ENCODE assay signal across 24 mouse cellular contexts in the genomic region with DNA sequence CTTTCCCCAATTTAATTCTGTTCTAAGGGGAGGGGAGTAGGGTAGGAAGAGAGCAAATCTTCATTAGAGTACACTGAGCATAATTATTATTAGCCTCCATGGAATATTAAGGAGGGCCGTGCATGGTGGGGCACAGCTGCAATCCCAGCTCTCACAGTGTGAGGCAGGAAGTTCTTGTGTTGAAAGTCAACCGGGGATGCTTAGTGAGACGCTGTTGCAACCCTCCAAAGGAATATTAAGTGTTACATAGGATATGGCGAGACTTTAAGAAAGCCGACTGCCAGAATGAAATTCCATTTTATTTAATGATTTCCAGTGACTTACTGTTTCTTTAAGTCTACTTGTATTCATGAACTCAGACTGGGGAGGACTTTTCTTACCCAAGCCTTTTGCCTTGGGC. TPM values are rescaled to one million over a fixed set of nuclear protein-coding genes. Genes with fewer than 3 reads are reported as not detected.
DNase-seq lines count a peak whose midpoint lies in the region; ATAC-seq and TF ChIP-seq lines count a peak whose summit lies in the region.
"Had no signal": no experiment of that assay in that cellular context is flagged by ENCODE, and none has a peak within 500 bp of the region (broad histone marks: within the 10 kb centered on the region; RNA-seq: fewer than 3 reads in every experiment).

No protein-coding gene starts in this region.

- peaks cover 25% of the 10 kb centered on the region for H3K4me1 ChIP-seq in limb, embryonic 13.5 days
- peaks cover 18% of the 10 kb centered on the region for H3K4me1 ChIP-seq in limb, embryonic 10.5 days
- no peaks in the 10 kb centered on the region for H3K4me1 ChIP-seq in lung, embryonic 16.5 days (replicated peaks; ENCODE audit: control insufficient read depth, insufficient read depth, low read length)
- H3K4me1 ChIP-seq in limb, embryonic 14.5 days (ENCODE audit: control insufficient read depth, insufficient read depth, low read length) = peaks cover 5% of the 10 kb centered on the region; the same call in 1 of the 2 replicates
- H3K4me1 ChIP-seq: forebrain, embryonic 15.5 days had no signal

- H3K4me2 ChIP-seq in limb, embryonic 13.5 days (replicated peaks) = no peak overlapping the region
- no peak overlapping the region for H3K4me2 ChIP-seq in lung, embryonic 16.5 days (ENCODE audit: low read depth, low read length)
- no peak overlapping the region for H3K4me2 ChIP-seq in limb, embryonic 14.5 days (replicated peaks; ENCODE audit: low read depth, low read length, severe bottlenecking)
- H3K4me2 ChIP-seq: embryonic facial prominence, embryonic 12.5 days; forebrain, embryonic 13.5 days; forebrain, embryonic 15.5 days had no signal

- H3K27me3 ChIP-seq in limb, embryonic 13.5 days = peaks cover 40% of the 10 kb centered on the region
- H3K27me3 ChIP-seq in limb, embryonic 10.5 days (ENCODE audit: low read depth, poor library complexity, severe bottlenecking) = peaks cover 90% of the 10 kb centered on the region
- no peaks in the 10 kb centered on the region for H3K27me3 ChIP-seq in lung, embryonic 16.5 days (ENCODE audit: control insufficient read depth, insufficient read depth, low read depth, low read length)
- 0 out of 2 replicates have a peak, but pooled peaks cover 4% of the 10 kb centered on the region for H3K27me3 ChIP-seq in limb, embryonic 14.5 days (ENCODE audit: control insufficient read depth, insufficient read depth, low read length)
- H3K27me3 ChIP-seq: CH12.LX; embryonic facial prominence, embryonic 12.5 days; Patski had no signal

- H3K4me3 ChIP-seq in limb, embryonic 13.5 days = no peak overlapping the region
- H3K4me3 ChIP-seq in limb, embryonic 10.5 days = no peak overlapping the region
- no peak overlapping the region for H3K4me3 ChIP-seq in lung, embryonic 16.5 days (ENCODE audit: low read length)
- H3K4me3 ChIP-seq in limb, embryonic 14.5 days (replicated peaks; ENCODE audit: low read length) = no peak overlapping the region
- H3K4me3 ChIP-seq: embryonic facial prominence, embryonic 10.5 days; embryonic facial prominence, embryonic 12.5 days; forebrain, embryonic 13.5 days; forebrain, embryonic 15.5 days had no signal

- TF ChIP-seq POLR2A in limb, embryonic 14.5 days (IDR thresholded peaks at IDR 0.05; ENCODE audit: borderline replicate concordance, extremely low read depth, insufficient read depth, insufficient read length) = no peak

- no peak for DNase-seq in limb, embryonic 10.5 days (ENCODE audit: low spot score)
- DNase-seq in lung, postnatal 14 days = no peak
- peak; percentile 12 for DNase-seq in limb, embryonic 14.5 days (ENCODE audit: low spot score)
- DNase-seq: adrenal gland, adult 8-10 months; adrenal gland, postnatal 14 days; adrenal gland, postnatal 36 days; B cell, adult 2 months; cerebellum, adult 11-12 months; cerebellum, adult 2 months; cerebellum, adult 9-10 months; cerebellum, postnatal 10 days; cerebellum, postnatal 25 days had no signal

- H3K36me3 ChIP-seq in limb, embryonic 13.5 days = no peaks in the 10 kb centered on the region
- H3K36me3 ChIP-seq in limb, embryonic 10.5 days = no peaks in the 10 kb centered on the region
- no peaks in the 10 kb centered on the region for H3K36me3 ChIP-seq in lung, embryonic 16.5 days (ENCODE audit: control insufficient read depth, insufficient read depth, low read length)
- H3K36me3 ChIP-seq in limb, embryonic 14.5 days (ENCODE audit: control insufficient read depth, insufficient read depth, low read length) = no peaks in the 10 kb centered on the region
- H3K36me3 ChIP-seq: embryonic facial prominence, embryonic 10.5 days; embryonic facial prominence, embryonic 12.5 days; forebrain, embryonic 15.5 days; G1E had no signal

- no peaks in the 10 kb centered on the region for H3K9me3 ChIP-seq in limb, embryonic 13.5 days
- no peaks in the 10 kb centered on the region for H3K9me3 ChIP-seq in limb, embryonic 10.5 days (replicated peaks)
- no peaks in the 10 kb centered on the region for H3K9me3 ChIP-seq in lung, embryonic 16.5 days (ENCODE audit: control insufficient read depth, low read length)
- no peaks in the 10 kb centered on the region for H3K9me3 ChIP-seq in limb, embryonic 14.5 days (ENCODE audit: control insufficient read depth, low read length)
- H3K9me3 ChIP-seq: embryonic facial prominence, embryonic 10.5 days; embryonic facial prominence, embryonic 12.5 days; forebrain, embryonic 13.5 days; forebrain, embryonic 15.5 days; G1E had no signal

- H3K27ac ChIP-seq in limb, embryonic 13.5 days = no peak overlapping the region
- no peak overlapping the region for H3K27ac ChIP-seq in limb, embryonic 10.5 days
- H3K27ac ChIP-seq in lung, embryonic 16.5 days (ENCODE audit: low read length) = no peak overlapping the region
- no peak overlapping the region for H3K27ac ChIP-seq in limb, embryonic 14.5 days (replicated peaks; ENCODE audit: low read depth, low read length)
- H3K27ac ChIP-seq: embryonic facial prominence, embryonic 10.5 days; embryonic facial prominence, embryonic 12.5 days; forebrain, embryonic 13.5 days; forebrain, embryonic 15.5 days had no signal

- no peak overlapping the region for H3K9ac ChIP-seq in limb, embryonic 13.5 days
- H3K9ac ChIP-seq in lung, embryonic 16.5 days (ENCODE audit: low read length) = no peak overlapping the region
- H3K9ac ChIP-seq in limb, embryonic 14.5 days (ENCODE audit: low read depth, low read length, severe bottlenecking) = no peak overlapping the region
- H3K9ac ChIP-seq: embryonic facial prominence, embryonic 12.5 days; forebrain, embryonic 13.5 days; forebrain, embryonic 15.5 days had no signal

- WGBS in limb, embryonic 13.5 days = 41% methylated on average over 5 of the region's 5 CpGs
- 88% methylated on average over 5 of the region's 5 CpGs for WGBS in limb, embryonic 10.5 days
- WGBS in lung, embryonic 16.5 days = 56% methylated on average over 5 of the region's 5 CpGs
- WGBS in limb, embryonic 14.5 days = 31% methylated on average over 5 of the region's 5 CpGs

- ATAC-seq in limb, embryonic 13.5 days (ENCODE audit: low FRiP score, low read depth) = peak; percentile 48; the same call in 1 of the 2 replicates
- peak; percentile 84 for ATAC-seq in lung, embryonic 16.5 days (ENCODE audit: low read depth)
- ATAC-seq in limb, embryonic 14.5 days (ENCODE audit: low FRiP score, low read depth) = no peak
- ATAC-seq: activated CD4-positive, CD25-positive, alpha-beta regulatory T cell, adult 4 months; CD4-positive, CD25-positive, alpha-beta regulatory T cell, adult 4 months; forebrain, embryonic 13.5 days; forebrain, embryonic 15.5 days; Patski had no signal

RNA-seq across cellular contexts. Expression of a gene that starts 23.9 kb away (rescaled TPM):
- 0.36 and 0.38 TPM in 2 replicates for polyA plus RNA-seq in limb, embryonic 13.5 days (2015; fragmentation: Nextera tagmentation; extraction: Ambion mirVana)
- polyA plus RNA-seq in limb, embryonic 10.5 days (2016; fragmentation: Nextera tagmentation; extraction: Ambion mirVana) = 0.48 and 0.51 TPM in 2 replicates
- polyA plus RNA-seq in lung, embryonic 16.5 days (2015; fragmentation: Nextera tagmentation; extraction: Ambion mirVana) = 1.2 and 1.3 TPM in 2 replicates
- polyA plus RNA-seq in limb, embryonic 14.5 days (2012; rRNA removed) = 0.08 and 0.13 TPM in 2 replicates
- 0.35 and 0.72 TPM in 2 replicates for polyA plus RNA-seq in limb, embryonic 14.5 days (2014; fragmentation: Nextera tagmentation; extraction: Ambion mirVana)
- polyA plus RNA-seq: activated CD4-positive, CD25-positive, alpha-beta regulatory T cell, adult 4 months; CD4-positive, CD25-positive, alpha-beta regulatory T cell, adult 4 months; forebrain, embryonic 11.5 days; forebrain, embryonic 13.5 days; G1E had no signal

RNA-seq across cellular contexts. Expression of a gene that starts 54.0 kb away (rescaled TPM):
- polyA plus RNA-seq in limb, embryonic 13.5 days (2015; fragmentation: Nextera tagmentation; extraction: Ambion mirVana) = 25.8 and 26.2 TPM in 2 replicates
- polyA plus RNA-seq in limb, embryonic 10.5 days (2016; fragmentation: Nextera tagmentation; extraction: Ambion mirVana) = 18.5 and 22.6 TPM in 2 replicates
- polyA plus RNA-seq in lung, embryonic 16.5 days (2015; fragmentation: Nextera tagmentation; extraction: Ambion mirVana) = 14.2 and 17.1 TPM in 2 replicates
- 45.1 and 73.1 TPM in 2 replicates for polyA plus RNA-seq in limb, embryonic 14.5 days (2012; rRNA removed)
- 15.3 and 17.6 TPM in 2 replicates for polyA plus RNA-seq in limb, embryonic 14.5 days (2014; fragmentation: Nextera tagmentation; extraction: Ambion mirVana)
- polyA plus RNA-seq: activated CD4-positive, CD25-positive, alpha-beta regulatory T cell, adult 4 months; CD4-positive, CD25-positive, alpha-beta regulatory T cell, adult 4 months had no signal
